Mouse (Mus musculus): ENCODE results near the gene Cers6. TPM values are rescaled to one million over a fixed set of nuclear protein-coding genes. Genes with fewer than 3 reads are reported as not detected.

Cers6 gene
- polyA plus RNA-seq, 2 experiments, result 2.0 to 6.7 TPM

DNA sequence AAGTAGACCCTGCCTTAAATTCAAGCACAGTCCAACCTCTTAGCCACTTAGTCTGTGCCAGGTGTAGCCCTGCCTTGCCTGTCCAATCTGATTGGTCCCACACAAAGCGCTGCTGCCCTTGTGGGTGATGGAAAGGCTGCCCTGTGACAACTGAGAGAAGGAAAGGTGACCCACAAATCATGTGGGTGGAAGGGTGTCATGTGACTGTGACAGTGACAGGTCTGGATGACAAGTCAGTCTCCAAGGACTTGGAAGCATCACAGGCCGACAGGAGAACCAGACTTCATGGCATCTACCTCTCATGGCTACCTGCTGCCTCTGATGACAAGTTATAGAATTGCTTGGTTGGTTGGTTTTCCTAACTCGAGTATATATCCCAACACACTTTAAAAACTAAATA lies 242.3 kb downstream of the Cers6 start:
- DNase-seq (ENCODE audit: low read depth in 3 of 3, low spot score in 3 of 3), result no peak
- Histone ChIP-seq H3K9me3 (ENCODE audit: control insufficient read depth, low read length) (no peaks in the 10 kb centered on the region), H3K36me3 (replicated peaks; ENCODE audit: control insufficient read depth, insufficient read depth, low read depth) (no peaks in the 10 kb centered on the region), H3K4me2 (ENCODE audit: low read depth) (no peak overlapping the region), H3K4me1 (replicated peaks; ENCODE audit: control insufficient read depth in 2 of 2, insufficient read depth in 2 of 2, low read length in 1 of 2) (no peaks in the 10 kb centered on the region), H3K27me3 (ENCODE audit: control insufficient read depth, insufficient read depth, low read length) (no peaks in the 10 kb centered on the region), H3K4me3 (ENCODE audit: insufficient read depth in 1 of 2, low read depth in 2 of 2, low read length in 2 of 2) (no peak overlapping the region), H3K9ac (replicated peaks) (no peak overlapping the region), H3K27ac (no peak overlapping the region)
- TF ChIP-seq CTCF (IDR thresholded peaks at IDR 0.05; ENCODE audit: low read depth), result no peak
- no peak for TF ChIP-seq EP300 (IDR thresholded peaks at IDR 0.05; ENCODE audit: low read depth)
- 55% methylated on average over 3 of the region's 3 CpGs for WGBS (ENCODE audit: insufficient replicate concordance)
- no peak for ATAC-seq (ENCODE audit: insufficient read depth)

DNA sequence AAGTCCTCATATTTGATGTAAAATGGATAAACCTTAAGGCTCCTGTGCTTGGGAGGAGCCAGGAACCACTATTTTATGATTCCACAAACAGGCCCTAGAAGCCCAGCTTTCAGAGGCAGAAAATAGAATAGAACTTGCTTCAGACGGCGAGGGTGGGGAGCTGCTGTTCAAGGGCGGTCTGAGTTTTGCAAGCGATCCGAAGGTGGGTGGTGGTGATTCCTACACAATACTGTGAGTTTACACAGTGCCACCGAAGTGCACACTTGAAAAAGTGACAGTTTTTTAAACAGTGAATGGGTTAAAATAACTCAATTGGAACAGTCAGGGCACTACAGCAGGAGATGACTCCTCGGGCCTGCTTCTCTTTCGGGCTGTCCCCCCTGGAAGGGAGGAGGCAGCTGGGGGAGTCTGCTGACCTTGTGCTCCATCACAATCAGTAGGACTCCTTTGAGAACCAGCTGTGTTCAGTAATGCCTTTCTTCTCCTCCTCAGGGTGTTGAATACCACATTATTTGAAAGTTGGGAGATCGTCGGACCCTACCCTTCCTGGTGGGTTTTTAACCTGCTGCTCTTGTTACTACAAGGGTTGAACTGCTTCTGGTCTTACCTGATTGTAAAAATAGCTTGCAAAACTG lies 243.4 kb downstream of the Cers6 start:
- TF ChIP-seq EP300 (IDR thresholded peaks at IDR 0.05; ENCODE audit: low read depth) (no peak), CTCF (IDR thresholded peaks at IDR 0.05; ENCODE audit: low read depth) (no peak)
- Histone ChIP-seq H3K4me3 (ENCODE audit: insufficient read depth in 1 of 2, low read depth in 2 of 2, low read length in 2 of 2) (no peak overlapping the region), H3K27ac (no peak overlapping the region), H3K9me3 (ENCODE audit: control insufficient read depth, low read length) (no peaks in the 10 kb centered on the region), H3K27me3 (ENCODE audit: control insufficient read depth, insufficient read depth, low read length) (no peaks in the 10 kb centered on the region), H3K4me2 (ENCODE audit: low read depth) (no peak overlapping the region), H3K9ac (replicated peaks) (no peak overlapping the region), H3K4me1 (replicated peaks; ENCODE audit: control insufficient read depth in 2 of 2, insufficient read depth in 2 of 2, low read length in 1 of 2) (no peaks in the 10 kb centered on the region), H3K36me3 (replicated peaks; ENCODE audit: control insufficient read depth, insufficient read depth, low read depth) (no peaks in the 10 kb centered on the region)
- ATAC-seq (ENCODE audit: insufficient read depth), result no peak
- no peak for DNase-seq (ENCODE audit: low read depth in 3 of 3, low spot score in 3 of 3)
- WGBS (ENCODE audit: insufficient replicate concordance), result 71% methylated on average over 10 of the region's 10 CpGs

DNA sequence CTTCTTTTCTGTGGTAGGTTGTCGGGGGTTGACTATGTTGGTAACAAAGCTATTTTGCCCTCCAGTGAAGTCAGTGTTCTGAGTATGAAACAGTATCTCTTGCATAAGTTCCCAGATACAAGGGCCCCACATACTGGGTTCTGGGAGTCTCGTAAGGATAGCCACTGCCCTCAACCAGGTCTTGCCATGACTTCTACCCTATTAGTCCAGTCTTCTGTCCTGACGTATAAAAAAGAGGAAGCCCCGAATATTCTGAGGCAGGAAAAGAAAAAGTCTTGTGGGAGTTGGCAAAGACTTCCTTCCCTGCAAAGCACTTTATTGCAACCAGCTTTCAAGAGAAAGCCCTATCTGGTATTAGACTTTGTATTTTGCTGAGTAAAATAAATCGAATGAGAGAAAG lies 248.0 kb downstream of the Cers6 start:
- H3K9me3 ChIP-seq (ENCODE audit: control insufficient read depth, low read length), result no peaks in the 10 kb centered on the region
- DNase-seq (ENCODE audit: low read depth in 3 of 3, low spot score in 3 of 3) (no peak), ATAC-seq (ENCODE audit: insufficient read depth) (no peak)
- no peak overlapping the region for H3K4me2 ChIP-seq (ENCODE audit: low read depth)
- no peak overlapping the region for H3K27ac ChIP-seq
- no peaks in the 10 kb centered on the region for H3K4me1 ChIP-seq (replicated peaks; ENCODE audit: control insufficient read depth in 2 of 2, insufficient read depth in 2 of 2, low read length in 1 of 2)
- no peaks in the 10 kb centered on the region for H3K27me3 ChIP-seq (ENCODE audit: control insufficient read depth, insufficient read depth, low read length)
- no peak overlapping the region for H3K9ac ChIP-seq (replicated peaks)
- H3K36me3 ChIP-seq (replicated peaks; ENCODE audit: control insufficient read depth, insufficient read depth, low read depth), result no peaks in the 10 kb centered on the region
- TF ChIP-seq CTCF (IDR thresholded peaks at IDR 0.05; ENCODE audit: low read depth) (no peak), EP300 (IDR thresholded peaks at IDR 0.05; ENCODE audit: low read depth) (no peak)
- no peak overlapping the region for H3K4me3 ChIP-seq (ENCODE audit: insufficient read depth in 1 of 2, low read depth in 2 of 2, low read length in 2 of 2)
- 24% methylated on average over 5 of the region's 5 CpGs for WGBS (ENCODE audit: insufficient replicate concordance)

DNA sequence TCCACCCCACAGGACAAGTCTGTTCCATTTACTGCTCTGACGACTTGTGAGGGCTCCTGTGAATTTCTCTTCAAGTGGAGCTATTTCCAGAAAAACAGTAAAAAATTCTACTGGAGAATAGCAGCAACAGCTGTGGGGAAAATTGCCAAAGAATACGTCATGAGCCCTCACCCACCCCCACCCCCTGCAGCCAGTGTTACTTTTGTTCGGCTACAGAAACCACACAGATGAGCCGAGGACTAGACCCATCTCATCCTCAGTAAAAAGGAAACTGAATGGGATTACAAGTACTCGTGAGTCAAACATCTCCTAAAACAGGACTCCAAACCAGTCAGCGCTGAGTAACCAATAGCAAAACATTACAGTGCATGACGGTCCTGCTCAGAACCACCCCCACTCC lies 248.5 kb downstream of the Cers6 start:
- no peak overlapping the region for H3K9ac ChIP-seq (replicated peaks)
- no peak overlapping the region for H3K4me3 ChIP-seq (ENCODE audit: insufficient read depth in 1 of 2, low read depth in 2 of 2, low read length in 2 of 2)
- no peak overlapping the region for H3K4me2 ChIP-seq (ENCODE audit: low read depth)
- TF ChIP-seq CTCF (IDR thresholded peaks at IDR 0.05; ENCODE audit: low read depth), result no peak
- TF ChIP-seq EP300 (IDR thresholded peaks at IDR 0.05; ENCODE audit: low read depth), result no peak
- no peak for ATAC-seq (ENCODE audit: insufficient read depth)
- H3K4me1 ChIP-seq (replicated peaks; ENCODE audit: control insufficient read depth in 2 of 2, insufficient read depth in 2 of 2, low read length in 1 of 2), result no peaks in the 10 kb centered on the region
- WGBS (ENCODE audit: insufficient replicate concordance), result 48% methylated on average over 7 of the region's 7 CpGs
- DNase-seq (ENCODE audit: low read depth in 3 of 3, low spot score in 3 of 3), result no peak
- no peaks in the 10 kb centered on the region for H3K36me3 ChIP-seq (replicated peaks; ENCODE audit: control insufficient read depth, insufficient read depth, low read depth)
- no peaks in the 10 kb centered on the region for H3K27me3 ChIP-seq (ENCODE audit: control insufficient read depth, insufficient read depth, low read length)
- H3K9me3 ChIP-seq (ENCODE audit: control insufficient read depth, low read length), result no peaks in the 10 kb centered on the region
- no peak overlapping the region for H3K27ac ChIP-seq

DNA sequence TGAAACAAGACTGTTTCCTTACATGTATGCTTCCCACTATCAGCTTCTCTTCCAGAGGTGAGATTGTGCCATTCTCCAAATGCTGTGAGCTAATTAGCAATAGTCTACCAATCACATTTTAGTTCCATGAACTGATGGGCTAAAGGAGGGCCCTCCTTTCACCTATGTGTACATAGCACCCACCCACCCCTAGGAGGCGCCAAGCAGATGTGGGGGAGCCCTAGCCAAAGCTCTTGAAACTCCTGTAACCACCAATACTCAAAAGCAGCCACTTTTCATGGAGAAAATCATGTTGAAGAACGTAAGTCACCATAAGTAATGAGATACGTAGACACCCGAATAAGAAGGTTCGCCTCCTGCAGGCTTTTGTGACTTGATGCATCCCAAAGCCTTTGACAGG lies 251.4 kb downstream of the Cers6 start:
- Histone ChIP-seq H3K9ac (replicated peaks) (no peak overlapping the region), H3K36me3 (replicated peaks; ENCODE audit: control insufficient read depth, insufficient read depth, low read depth) (no peaks in the 10 kb centered on the region), H3K27ac (no peak overlapping the region), H3K9me3 (ENCODE audit: control insufficient read depth, low read length) (no peaks in the 10 kb centered on the region), H3K4me2 (ENCODE audit: low read depth) (no peak overlapping the region), H3K27me3 (ENCODE audit: control insufficient read depth, insufficient read depth, low read length) (no peaks in the 10 kb centered on the region), H3K4me3 (ENCODE audit: insufficient read depth in 1 of 2, low read depth in 2 of 2, low read length in 2 of 2) (no peak overlapping the region), H3K4me1 (replicated peaks; ENCODE audit: control insufficient read depth in 2 of 2, insufficient read depth in 2 of 2, low read length in 1 of 2) (no peaks in the 10 kb centered on the region)
- TF ChIP-seq EP300 (IDR thresholded peaks at IDR 0.05; ENCODE audit: low read depth) (no peak), CTCF (IDR thresholded peaks at IDR 0.05; ENCODE audit: low read depth) (no peak; the same call in 1 of the 2 replicates)
- WGBS (ENCODE audit: insufficient replicate concordance), result 73% methylated on average over 5 of the region's 5 CpGs
- DNase-seq (ENCODE audit: low read depth in 3 of 3, low spot score in 3 of 3), result no peak
- ATAC-seq (ENCODE audit: insufficient read depth), result no peak

All from liver, embryonic 14.5 days (tissue).